Mouse (Mus musculus) heart, adult 18-20 months (tissue): ENCODE results near the gene Mtmr6. TPM values are rescaled to one million over a fixed set of nuclear protein-coding genes. Genes with fewer than 3 reads are reported as not detected.
"Not testable (repeated sequence)": the region's sequence is repeated elsewhere in the genome, so short reads cannot be mapped to it uniquely, and the experiment has no call there.

Experiments
- DNase-seq, 2 experiments: peaks; one replicate each; pipeline ENCODE4 v3.0.0; 2021 to 2022; ENCODE audit warnings: mixed read lengths in 1 of 2
- microRNA-seq, 2 experiments: library from miRNA; unstranded; fragments of <30 nt; microRNA quantifications; one replicate each; pipeline ENCODE4 v1.2.0; 2022
- total RNA-seq, 2 experiments: library from RNA; stranded (reverse); gene quantifications; 2 replicates each; pipeline ENCODE4 v1.2.3; 2021

Mtmr6 gene
- total RNA-seq, 2 experiments from 2014 or later = 30.9 to 31.0 TPM

DNA sequence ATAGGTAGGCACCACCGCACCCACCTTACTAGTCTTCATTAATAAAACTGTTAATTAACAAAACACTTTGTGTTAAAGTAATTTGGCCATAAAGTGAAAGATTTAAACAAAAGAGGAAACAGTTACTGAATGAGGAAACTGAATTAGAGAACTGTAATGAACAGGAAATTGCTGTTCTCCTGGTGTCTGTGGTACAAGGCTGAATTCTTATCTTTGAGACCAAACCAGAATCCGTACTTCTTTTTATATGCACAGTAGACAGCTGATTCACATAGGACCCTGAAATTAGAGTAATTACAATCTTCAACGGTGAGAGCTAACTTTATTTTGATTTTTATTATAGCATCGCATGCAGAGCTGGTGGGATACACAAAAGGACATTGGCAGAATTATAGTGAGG, 25.3 kb downstream of the Mtmr6 start:
- DNase-seq = no peak

DNA sequence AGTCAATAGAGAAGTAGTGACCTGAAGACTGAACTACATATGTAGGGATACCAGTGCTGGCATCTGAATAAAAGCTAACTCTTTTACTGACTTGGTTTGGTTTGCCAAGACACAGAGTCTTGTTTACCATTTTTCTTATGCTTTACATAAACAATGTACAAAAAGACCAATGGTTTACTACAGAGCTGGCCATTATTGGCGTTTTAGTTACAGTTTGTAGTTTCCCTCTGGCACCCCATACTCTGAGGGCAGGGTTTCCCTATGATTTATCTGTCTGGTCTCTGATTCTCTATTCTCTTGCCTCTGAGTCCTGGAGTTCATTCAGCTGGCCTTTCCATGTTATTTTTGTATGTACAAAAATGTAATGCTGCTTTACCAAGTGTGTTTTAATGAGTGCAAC, 30.5 kb downstream of the Mtmr6 start:
- no peak for DNase-seq

DNA sequence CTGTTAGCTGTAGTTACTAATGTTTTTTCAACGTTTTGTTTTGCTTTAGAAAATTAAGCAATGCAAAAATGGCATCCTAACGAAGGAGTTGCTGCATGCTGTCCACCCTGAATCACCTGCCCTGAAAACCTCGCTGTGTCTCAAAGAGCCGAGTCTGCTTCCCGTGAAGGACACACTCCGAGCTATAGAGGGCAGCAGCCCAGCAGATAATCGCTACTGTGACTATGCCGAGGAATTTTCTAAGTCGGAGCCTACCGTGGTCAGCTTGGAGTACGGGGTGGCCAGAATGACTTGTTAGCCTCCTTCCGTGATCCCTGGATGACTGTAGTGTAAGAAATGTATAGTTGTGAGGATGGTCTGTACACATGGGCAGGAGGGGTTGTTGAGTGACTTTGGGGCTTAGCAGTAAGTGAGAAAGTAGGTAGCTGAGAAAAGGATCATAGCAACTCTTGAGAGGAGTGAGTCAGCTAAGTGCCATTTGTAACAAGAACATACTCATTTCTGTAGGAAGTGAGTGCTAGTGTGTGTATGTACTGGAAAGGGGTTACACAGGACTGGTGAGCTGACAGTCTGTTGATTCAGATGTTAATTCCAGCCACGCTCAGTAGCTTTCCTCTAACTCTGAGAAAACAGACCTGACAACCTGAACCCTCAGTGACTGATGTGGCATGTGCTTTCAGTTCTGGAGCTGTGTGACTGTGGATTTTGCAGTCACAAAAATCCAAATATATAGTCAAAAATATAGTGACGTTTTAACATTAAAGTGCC, 35.4 kb downstream of the Mtmr6 start:
- DNase-seq = no peak

DNA sequence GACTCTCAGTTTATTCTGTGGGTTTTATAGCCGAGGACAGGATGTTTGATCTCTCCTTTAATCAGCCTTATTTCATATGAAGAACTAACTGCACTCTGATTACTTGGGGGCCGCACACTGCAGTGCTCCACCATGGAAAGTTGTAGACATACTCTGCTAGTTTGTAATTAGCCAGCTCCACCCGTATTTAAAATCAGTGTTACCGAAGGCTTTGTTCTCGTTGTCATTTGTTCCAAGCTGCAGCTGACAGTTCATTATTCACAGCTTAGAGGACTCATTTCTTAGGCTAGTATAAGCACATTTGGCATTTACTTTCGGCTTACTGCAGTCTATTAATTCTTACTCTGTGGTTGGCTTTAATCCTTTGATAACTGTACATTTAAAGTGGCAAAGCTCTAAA, 36.0 kb downstream of the Mtmr6 start:
- DNase-seq = no peak

DNA sequence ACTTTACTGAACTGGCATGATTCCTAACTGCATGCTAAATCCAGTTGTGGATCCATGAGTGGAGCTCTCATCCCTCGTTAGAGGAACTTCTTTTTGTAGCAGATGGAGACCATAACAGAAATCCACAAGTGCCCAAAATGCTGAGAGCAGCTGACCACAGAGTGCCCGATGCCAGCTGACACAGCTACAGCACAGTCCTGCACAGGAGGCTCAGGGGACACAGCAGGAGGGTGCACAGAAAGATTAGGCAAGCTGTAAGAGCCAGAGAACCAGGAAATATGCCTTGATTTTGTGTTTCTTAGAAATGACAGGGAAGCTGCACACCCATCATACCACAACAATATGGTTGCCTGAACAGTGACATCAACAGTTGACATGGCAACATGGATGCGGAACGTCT, 37.4 kb downstream of the Mtmr6 start:
- DNase-seq = no peak

DNA sequence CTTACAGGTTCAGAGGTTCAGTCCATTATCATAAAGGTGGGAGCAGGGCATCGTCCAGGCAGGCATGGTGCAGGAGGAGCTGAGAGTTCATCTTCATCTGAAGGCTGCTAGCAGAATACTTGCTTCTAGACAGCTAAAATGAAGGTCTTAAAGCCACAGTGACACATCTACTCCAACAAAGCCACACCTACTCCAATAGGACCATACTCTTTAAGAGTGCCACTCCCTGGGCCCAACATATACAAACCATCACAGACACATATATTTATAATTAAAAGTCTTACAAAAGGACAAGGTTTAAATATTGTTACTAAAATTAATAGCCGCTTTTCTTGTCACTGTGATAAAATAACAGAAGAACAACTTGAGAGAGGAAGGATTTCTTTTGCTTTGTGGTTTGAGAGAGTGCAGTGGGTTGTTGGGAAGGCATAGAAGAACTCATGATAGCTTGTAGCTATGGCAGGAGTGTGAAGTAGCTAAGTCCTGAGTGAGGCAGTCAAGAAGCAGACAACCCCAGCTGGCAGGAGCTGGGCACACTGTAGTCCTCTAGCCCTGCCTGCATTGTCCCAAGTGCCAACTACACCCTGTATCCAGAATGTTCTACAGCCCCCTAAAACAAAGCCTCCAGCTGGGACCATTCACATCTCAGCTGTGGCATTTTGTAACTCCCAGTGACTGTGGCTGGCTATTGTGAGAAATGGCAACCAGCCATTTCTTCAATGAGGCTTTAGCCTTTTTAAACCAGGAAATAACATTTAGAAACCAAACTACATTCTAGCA, 39.6 kb downstream of the Mtmr6 start:
- no peak for DNase-seq

DNA sequence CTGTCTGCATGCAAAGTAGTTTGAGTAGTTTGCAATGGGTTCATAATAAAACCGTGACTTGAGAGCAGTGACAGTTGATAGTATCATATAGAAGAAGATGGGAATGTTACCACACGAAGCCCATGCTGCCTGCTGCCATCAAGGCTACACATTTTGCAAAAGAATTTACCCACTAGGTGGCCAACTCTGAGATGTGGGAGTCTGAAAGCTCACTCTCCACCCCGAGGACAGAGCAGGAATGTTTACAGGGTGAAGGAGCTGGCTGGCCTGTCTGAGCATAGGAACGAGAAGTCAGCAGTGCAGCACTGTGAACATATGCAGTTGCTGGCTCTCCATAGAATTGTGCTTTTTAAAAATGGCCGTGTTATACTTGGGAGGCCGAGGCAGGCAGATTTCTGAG, 43.1 kb downstream of the Mtmr6 start:
- DNase-seq = no peak

DNA sequence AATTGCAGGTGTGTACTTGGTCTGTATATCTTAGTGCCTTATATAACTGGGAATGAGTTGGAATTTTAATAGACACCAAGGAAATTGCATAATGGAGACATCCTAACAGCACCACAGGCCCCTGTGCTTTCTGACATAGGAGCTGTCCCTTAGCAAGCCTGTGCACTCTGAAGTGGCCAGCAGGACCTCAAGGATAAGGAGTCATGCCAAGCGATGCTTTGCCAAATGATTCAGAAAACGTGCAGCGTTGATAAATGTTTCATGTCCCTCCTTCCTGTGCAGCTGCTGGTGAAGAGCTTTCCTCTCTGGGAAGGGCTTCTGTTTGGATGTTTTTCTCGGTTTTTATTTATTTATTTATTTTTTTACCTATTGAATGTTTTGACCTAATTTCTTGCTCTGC, 45.7 kb downstream of the Mtmr6 start:
- DNase-seq = no peak

DNA sequence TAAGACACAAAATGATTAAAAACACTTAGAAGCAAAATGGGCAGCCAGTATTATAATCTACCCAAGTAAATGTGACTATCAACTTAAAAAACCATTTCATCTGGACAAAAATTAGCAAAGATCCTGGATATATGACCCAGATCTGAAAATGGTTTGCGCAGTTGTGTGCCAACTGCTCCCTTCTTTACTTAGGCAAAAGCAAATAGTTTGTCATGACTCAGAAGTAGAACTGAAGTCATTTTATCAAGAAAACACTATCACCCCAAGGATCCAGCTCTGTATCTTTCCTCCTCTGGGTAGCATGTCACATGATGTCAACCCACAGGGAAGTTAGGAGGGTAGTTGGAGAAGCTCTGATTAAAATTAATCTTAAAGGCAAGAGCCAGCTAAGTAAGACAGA, 54.2 kb downstream of the Mtmr6 start:
- DNase-seq = no peak

DNA sequence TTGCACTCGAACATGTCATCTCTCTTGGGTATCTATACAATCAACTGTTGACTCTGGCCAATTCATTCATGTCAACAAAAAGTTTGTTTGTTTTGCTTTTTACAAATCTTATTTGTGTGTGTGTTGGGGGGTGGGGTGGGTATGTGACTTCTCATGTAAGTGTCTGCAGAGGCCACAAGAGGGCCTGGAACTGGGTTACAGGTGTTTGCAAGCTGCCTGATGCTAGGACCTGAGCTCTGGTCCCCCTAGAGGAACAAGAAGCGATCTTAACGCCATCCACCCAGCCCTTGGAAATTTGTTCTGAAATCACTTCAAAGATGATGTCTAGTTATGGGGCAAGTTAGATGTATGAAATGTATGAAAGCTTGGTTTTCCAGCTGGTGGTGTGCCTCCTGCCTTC, 55.8 kb downstream of the Mtmr6 start:
- DNase-seq = no peak

DNA sequence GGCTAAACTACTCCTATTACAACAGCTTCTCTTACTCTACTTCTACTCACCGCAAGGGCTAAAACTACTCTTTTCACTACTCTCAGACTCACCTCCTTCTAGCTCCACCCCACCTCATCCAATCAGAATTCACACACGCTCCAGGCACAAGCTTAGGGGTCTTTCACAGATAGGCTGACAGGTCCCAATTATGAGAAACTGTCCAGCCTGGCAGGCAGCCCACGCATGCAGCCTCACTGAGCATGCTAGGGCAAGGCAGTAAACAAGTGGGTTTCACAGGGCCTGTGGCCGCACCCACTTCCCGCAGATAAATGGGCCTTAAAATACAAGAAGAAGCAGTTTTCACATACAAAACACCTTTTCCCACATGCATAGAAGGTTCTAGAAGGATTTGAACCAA, 75.0 kb downstream of the Mtmr6 start:
- DNase-seq = not testable (repeated sequence)

DNA sequence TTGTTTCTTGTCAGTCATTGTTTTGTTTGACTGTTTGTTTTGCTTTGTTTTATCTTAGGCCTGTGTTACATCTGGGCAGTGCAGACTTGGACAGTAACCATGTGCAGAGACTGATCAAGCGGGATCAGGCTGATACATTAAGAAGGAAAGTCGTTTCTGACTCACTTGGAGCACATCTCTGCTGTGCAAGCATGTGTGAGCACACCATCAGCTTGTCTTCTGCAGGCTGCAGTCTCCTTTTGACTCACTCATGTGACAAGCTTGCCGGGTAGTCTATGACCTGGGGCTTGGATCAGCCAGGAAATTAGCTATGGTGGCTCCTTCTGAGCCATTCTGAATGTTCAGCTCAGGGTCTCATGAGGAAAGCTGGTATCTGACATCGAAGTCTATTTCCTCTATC, 75.5 kb downstream of the Mtmr6 start:
- DNase-seq = no peak

DNA sequence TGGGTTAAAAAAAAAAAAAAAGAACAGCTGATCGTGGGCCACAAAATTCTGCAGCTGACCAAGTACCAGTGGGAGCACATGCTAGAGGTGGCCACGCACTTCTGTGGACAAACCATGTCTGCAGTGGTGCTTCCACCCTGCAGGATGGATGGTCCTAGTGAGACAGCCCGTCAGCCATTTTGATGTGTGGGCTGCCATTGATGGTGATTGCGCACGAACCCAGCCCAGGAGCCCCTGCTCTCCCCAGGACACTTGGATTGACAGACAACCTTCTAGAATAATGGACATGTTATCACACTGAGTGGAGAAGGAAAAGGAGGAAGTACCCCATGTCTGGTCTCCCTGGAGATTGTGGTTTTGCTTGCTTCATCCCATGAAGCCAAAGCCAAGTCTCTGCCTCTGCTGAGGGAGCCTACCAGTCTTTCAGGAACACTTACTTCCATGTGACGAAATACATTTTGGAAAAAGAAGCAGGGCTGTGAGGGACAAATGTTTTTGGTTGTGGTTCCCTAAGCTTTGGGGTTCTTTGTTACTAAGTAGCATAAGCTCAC, 80.4 kb downstream of the Mtmr6 start:
- DNase-seq = no peak

Small RNA genes lying within 50 kb of the gene (microRNA-seq; reads per million reads assigned to microRNA genes)
- gene Mir719 = 0 reads per million in 2 experiments

Other genes with a start within 250 kb of the Mtmr6 start
- gene Atp8a2, start 68.0 kb upstream of the Mtmr6 start, total RNA-seq = 1 to 10 TPM; 4.1 to 6.3 TPM
- not detected for gene Nupl1, start 13.8 kb upstream of the Mtmr6 start, total RNA-seq
- gene Gm49336, start 13.7 kb upstream of the Mtmr6 start, total RNA-seq = 10 to 100 TPM; 26.4 to 28.0 TPM
- gene Amer2, start 108.0 kb downstream of the Mtmr6 start, total RNA-seq = not detected